Mouse (Mus musculus): ENCODE data around the gene Gars. TPM values are rescaled to one million over a fixed set of nuclear protein-coding genes. Genes with fewer than 3 reads are reported as not detected.

The Gars gene
- 130 and 138 TPM in 2 replicates for polyA plus RNA-seq (2021; fragmentation: Nextera tagmentation)
- long read RNA-seq, experiment 1, transcript Gars-201 (17 exons, 2,380 nt): major isoform, 825 of 885 reads
- long read RNA-seq, experiment 1, partial matches to known transcripts: 39 of 885 reads
- long read RNA-seq, experiment 1, other reads (novel, unspliced or antisense): 21 of 885 reads
- long read RNA-seq, experiment 2, transcript Gars-201 (17 exons, 2,380 nt): major isoform, 162 of 208 reads
- long read RNA-seq, experiment 2, partial matches to known transcripts: 40 of 208 reads
- long read RNA-seq, experiment 2, other reads (novel, unspliced or antisense): 6 of 208 reads

GRCm38 (mm10) chr6:55037799-55038670, at the start of gene Gars:
TSS of gene Gars (plus strand) at chr6:55038007.

GRCm38 (mm10) chr6:54992734-54993260, 45.0 kb upstream of the Gars start, which contains the start of gene Ggct:
TSS of gene Ggct (minus strand) at chr6:54992950.

Other genes starting within 250 kb of the Gars start
- 0.95 and 2.2 TPM in 2 replicates for gene Znrf2, start 221.1 kb upstream of the Gars start, polyA plus RNA-seq (2021; fragmentation: Nextera tagmentation)
- gene Nod1, start 65.4 kb upstream of the Gars start, polyA plus RNA-seq (2021; fragmentation: Nextera tagmentation): 1.1 and 1.5 TPM in 2 replicates
- gene Ggct, start 45.1 kb upstream of the Gars start, polyA plus RNA-seq (2021; fragmentation: Nextera tagmentation): 52.1 and 72.6 TPM in 2 replicates
- 0.49 and 0.76 TPM in 2 replicates for gene Crhr2, start 95.0 kb downstream of the Gars start, polyA plus RNA-seq (2021; fragmentation: Nextera tagmentation)
- gene Inmt, start 137.0 kb downstream of the Gars start, polyA plus RNA-seq (2021; fragmentation: Nextera tagmentation): 0.63 and 0.82 TPM in 2 replicates
- 3.3 and 6.9 TPM in 2 replicates for gene Mindy4, start 165.4 kb downstream of the Gars start, polyA plus RNA-seq (2021; fragmentation: Nextera tagmentation)

All from left cerebral cortex, adult 6 months (tissue).